Mouse (Mus musculus) adrenal gland (tissue): Measurements from ENCODE around the gene Tacc2.

Experiments
- intact Hi-C: fragments of 180-260 bp; cut with DNase I; formaldehyde crosslinking; loops from one replicate; pipeline ENCODE4 v1.15.1; 2025

Tacc2 gene

DNA sequence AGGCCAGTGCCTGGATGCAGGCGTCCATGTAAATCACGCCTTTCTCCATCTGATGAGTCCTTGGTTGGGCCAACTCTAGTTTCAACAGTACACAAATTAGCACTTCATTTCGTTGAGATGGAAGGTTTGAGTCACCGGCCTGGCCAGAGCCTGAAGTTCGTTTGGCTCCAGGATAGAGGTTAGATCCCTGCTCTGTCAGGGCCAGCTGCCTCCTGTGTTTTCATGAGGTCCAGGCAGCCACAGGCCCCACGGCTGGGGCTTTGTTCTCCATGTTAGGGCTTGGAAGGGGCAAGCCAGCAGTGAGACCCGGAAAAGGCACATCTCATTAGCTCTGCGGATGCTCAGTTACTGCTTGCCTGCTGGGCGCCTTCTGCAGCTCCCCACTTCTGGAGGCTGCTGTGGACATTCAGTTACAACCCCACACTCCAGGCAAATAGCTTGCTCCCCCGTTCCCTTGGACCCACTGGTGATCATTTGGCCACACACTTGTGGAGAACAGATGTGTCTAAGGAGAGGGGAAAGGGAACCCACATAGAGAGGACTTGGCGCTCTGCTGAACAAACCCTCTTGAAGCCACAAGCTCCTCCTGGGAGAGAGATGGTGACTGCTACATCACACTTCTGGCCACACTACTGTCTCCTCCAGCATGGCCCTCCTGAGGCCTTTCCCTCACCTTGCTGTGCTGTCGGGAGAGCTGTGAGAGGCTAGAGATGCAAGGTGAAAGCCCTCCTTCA is 100.5 kb downstream of the Tacc2 start:
- intact Hi-C loops = loop anchor here (5.0 kb wide), 1 partner anchor 85 kb away; no protein-coding TSS in a partner anchor

- intact Hi-C loops = loop anchor here (5.0 kb wide), 1 partner anchor 84 kb away; no protein-coding TSS in a partner anchor
Observed at GRCm38 (mm10) chr7:130678414-130678813, 101.2 kb downstream of the Tacc2 start.

GRCm38 (mm10) chr7:130681798-130682197 is 104.6 kb downstream of the Tacc2 start:
- intact Hi-C loops = no loop called here

DNA sequence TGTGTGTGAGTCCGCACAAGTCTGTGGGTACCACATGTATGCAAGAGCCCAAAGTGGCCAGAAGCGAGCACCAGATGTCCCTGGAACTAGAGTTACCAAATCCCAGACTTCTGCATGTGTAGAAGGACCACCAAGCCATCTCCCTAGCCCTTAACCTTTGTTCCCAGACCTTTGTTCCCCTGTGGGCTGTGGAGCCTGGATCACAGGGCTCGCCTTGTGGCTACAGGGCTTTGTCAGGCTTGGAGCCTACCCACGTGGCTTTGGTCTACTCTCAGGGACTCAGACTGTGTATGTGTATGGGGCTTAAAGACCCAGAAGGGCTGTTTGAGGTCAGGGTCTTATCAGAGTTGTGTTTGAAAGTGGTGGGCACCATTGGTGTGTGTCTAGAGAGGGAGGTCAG is 111.4 kb downstream of the Tacc2 start:
- intact Hi-C loops = no loop called here

DNA sequence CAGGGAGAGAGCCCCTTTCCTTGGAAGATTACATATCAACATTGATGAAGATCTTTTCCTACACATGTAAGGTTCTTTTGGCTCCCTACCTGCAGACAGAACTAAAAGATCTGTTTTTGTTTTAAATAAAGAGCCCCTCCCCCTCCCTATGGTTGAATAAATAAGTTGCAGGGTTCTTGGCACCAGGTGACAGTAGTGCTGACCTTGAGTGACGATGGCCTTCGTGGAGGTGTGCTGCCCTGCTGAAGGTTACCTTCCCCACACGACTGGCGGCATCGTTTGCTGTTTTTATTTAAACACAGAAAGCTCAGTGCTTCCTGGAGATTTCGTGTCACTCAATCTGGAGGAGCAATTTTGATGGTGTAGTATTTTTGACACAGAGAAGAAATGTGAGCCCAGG is 113.6 kb downstream of the Tacc2 start:
- intact Hi-C loops = no loop called here

DNA sequence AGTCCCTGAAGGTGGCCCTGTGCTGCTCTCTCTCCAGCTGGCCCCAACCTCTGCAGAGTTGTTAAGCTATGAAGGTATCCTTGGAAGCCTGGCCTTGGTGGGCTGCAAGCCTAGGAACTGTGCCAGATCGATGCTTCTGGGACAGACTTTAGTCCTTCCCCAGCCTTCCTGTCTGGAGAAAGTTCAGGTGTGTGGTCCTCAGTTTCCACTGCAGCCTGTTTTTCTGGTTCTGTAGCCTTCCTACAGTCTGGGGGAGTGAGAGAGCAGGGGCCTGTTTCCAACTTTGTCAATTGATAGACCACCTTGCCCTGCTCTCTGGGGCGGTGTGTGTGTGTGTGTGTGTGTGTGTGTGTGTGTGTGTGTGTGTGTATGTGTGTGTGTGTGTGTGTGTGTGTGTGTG is 114.7 kb downstream of the Tacc2 start:
- intact Hi-C loops = no loop called here

- intact Hi-C loops = no loop called here
Observed at GRCm38 (mm10) chr7:130692392-130692942, 115.2 kb downstream of the Tacc2 start.

GRCm38 (mm10) chr7:130692943-130693799 is 115.9 kb downstream of the Tacc2 start:
- intact Hi-C loops = no loop called here

GRCm38 (mm10) chr7:130693800-130694193 is 116.6 kb downstream of the Tacc2 start:
- intact Hi-C loops = no loop called here

- intact Hi-C loops = no loop called here
Observed at GRCm38 (mm10) chr7:130695669-130696338, 118.6 kb downstream of the Tacc2 start.

- intact Hi-C loops = no loop called here
Observed at GRCm38 (mm10) chr7:130696347-130697234, 119.4 kb downstream of the Tacc2 start.

DNA sequence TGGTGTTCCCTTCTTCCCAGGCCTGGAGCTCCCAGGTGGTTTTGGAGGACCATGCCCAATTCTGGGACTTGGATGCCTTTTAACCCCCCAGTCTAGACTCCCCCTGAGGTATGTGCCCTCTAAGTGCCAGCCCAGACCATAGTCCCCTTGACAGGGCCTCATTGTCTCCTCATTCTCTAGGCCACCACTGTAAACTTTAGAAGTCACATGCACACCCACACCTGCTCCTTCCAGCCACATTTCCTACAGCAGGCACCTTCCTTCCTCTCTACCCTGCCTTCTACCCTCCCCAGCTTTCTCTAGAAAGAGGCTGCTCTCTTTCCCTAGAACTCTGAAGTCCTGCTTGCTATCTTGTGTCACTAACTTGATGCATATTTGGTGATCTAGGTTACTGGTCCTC is 121.2 kb downstream of the Tacc2 start:
- intact Hi-C loops = no loop called here

- intact Hi-C loops = no loop called here
Observed at GRCm38 (mm10) chr7:130701336-130701735, 124.1 kb downstream of the Tacc2 start.

GRCm38 (mm10) chr7:130705230-130705629 is 128.0 kb downstream of the Tacc2 start:
- intact Hi-C loops = no loop called here

- intact Hi-C loops = no loop called here
Observed at GRCm38 (mm10) chr7:130708940-130709339, 131.7 kb downstream of the Tacc2 start.

DNA sequence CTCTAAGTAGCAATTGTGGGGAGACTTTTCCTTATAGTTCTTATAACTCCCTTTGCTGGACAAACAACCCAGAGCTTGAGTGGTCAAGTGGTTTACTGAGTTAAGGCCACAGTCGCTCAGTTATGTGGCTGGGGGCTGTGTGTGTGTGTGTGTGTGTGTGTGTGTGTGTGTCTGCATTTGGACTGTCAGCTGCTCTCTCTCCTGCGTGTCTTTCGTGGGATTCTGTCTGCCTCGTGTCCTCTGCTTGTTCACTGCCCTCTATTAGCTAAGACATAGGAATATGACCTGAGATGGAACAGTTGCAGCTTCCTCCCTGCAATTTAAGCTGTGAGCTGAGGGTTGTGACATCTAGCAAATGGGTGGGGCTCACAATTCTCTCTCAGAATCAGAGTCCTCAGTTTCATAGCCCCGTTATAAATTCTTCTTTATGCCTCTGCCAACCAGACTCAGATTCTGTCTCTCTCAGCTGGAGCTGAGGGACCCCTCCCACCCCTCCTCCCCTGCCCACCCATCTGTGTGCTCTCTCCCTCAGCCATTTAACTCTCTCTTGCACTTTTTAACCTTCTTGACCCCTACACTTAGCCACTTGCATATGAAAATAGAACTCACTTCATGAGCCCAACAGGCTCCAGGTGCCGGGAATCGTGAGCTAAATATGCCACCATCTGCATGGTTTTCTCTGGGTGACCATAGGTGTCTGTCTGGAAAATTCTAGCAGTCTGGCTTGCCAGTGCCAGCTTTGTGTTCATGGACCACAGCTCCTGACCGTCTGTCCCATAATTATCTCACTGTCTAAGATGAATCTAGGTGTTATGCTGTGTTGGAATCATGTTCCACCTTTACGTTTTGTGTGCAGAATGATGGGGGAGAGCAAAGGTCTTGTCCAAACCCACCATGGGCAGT is 132.4 kb downstream of the Tacc2 start:
- intact Hi-C loops = no loop called here

DNA sequence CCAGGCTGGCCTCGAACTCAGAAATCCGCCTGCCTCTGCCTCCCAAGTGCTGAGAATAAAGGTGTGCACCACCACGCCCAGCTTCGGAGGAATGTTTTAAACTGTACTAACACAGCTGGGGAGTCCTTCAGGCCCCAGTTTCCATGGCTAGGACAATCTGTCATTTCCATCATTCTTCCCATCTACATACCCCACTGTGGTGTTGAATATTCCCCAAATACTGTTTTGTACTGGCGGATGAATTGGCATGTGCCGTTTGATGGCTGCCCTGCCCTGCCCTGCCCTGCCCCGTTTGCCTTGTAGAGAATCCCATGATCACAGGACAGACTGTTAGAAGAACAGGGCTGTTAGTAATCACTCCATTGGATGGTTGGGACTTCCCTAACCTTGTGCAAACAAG is 134.6 kb downstream of the Tacc2 start:
- intact Hi-C loops = no loop called here

- intact Hi-C loops = no loop called here
Observed at GRCm38 (mm10) chr7:130713319-130713718, 136.1 kb downstream of the Tacc2 start.

DNA sequence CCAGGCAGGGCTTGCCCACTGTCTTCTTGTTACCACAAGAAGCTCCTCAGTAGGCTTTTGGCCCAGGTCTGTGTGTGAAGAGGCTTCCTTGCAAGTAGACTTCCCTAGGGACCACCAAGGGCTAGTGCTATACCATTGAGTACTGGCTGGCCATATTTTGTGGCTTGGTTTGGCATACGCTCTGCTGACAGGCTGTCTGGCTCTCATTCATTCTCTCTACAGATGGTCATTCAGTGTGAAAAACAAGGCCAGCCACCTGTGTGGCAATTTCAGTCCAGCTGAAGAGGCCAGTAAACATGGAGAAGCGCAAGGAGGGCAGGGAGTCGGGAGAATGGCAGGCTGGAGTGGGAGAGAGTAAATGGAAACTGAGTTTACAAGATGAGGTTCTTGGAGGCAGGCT is 138.2 kb downstream of the Tacc2 start:
- intact Hi-C loops = no loop called here

GRCm38 (mm10) chr7:130716341-130716740 is 139.1 kb downstream of the Tacc2 start:
- intact Hi-C loops = no loop called here
